Mouse (Mus musculus): ENCODE measurements around the gene Fryl. TPM values are rescaled to one million over a fixed set of nuclear protein-coding genes. Genes with fewer than 3 reads are reported as not detected.

Fryl gene
- polyA plus RNA-seq, 1 experiment from 2014 or later = 20.6 TPM

GRCm38 (mm10) chr5:73230171-73230570 is 26.2 kb downstream of the Fryl start:
- H3K4me2 ChIP-seq (ENCODE audit: low read length) = no peak overlapping the region
- 64% methylated on average over 4 of the region's 4 CpGs for WGBS
- no peaks in the 10 kb centered on the region for H3K27me3 ChIP-seq (ENCODE audit: insufficient read depth, low read length)
- no peak overlapping the region for H3K4me3 ChIP-seq (replicated peaks; ENCODE audit: low read depth, low read length)
- no peak for TF ChIP-seq CTCF (IDR thresholded peaks at IDR 0.05; ENCODE audit: low read depth)
- ATAC-seq (replicated peaks; ENCODE audit: low FRiP score, low read depth) (no peak), DNase-seq (ENCODE audit: low spot score) (no peak)
- no peaks in the 10 kb centered on the region for H3K36me3 ChIP-seq (ENCODE audit: insufficient read depth, low read length)
- H3K9ac ChIP-seq (ENCODE audit: low read depth, low read length) = no peak overlapping the region
- H3K4me1 ChIP-seq (replicated peaks; ENCODE audit: insufficient read depth, low read length) = peaks cover 13% of the 10 kb centered on the region
- H3K27ac ChIP-seq = peak overlapping the region; percentile 75
- H3K9me3 ChIP-seq (replicated peaks; ENCODE audit: low read length) = no peaks in the 10 kb centered on the region

- Histone ChIP-seq H3K9ac (ENCODE audit: low read depth, low read length) (no peak overlapping the region), H3K9me3 (replicated peaks; ENCODE audit: low read length) (no peaks in the 10 kb centered on the region), H3K4me3 (replicated peaks; ENCODE audit: low read depth, low read length) (no peak overlapping the region), H3K36me3 (ENCODE audit: insufficient read depth, low read length) (no peaks in the 10 kb centered on the region), H3K27ac (peak overlapping the region; percentile 75), H3K4me2 (ENCODE audit: low read length) (no peak overlapping the region), H3K4me1 (replicated peaks; ENCODE audit: insufficient read depth, low read length) (peaks cover 13% of the 10 kb centered on the region), H3K27me3 (ENCODE audit: insufficient read depth, low read length) (no peaks in the 10 kb centered on the region)
- ATAC-seq (replicated peaks; ENCODE audit: low FRiP score, low read depth) (no peak), DNase-seq (ENCODE audit: low spot score) (no peak)
- WGBS = 70% methylated on average over 6 of the region's 6 CpGs
- TF ChIP-seq CTCF (IDR thresholded peaks at IDR 0.05; ENCODE audit: low read depth) = no peak
Measured at GRCm38 (mm10) chr5:73229467-73229866, 27.0 kb downstream of the Fryl start.

GRCm38 (mm10) chr5:73228291-73229049 is 27.9 kb downstream of the Fryl start:
- DNase-seq (ENCODE audit: low spot score) = no peak
- 79% methylated on average over 12 of the region's 12 CpGs for WGBS
- ATAC-seq (replicated peaks; ENCODE audit: low FRiP score, low read depth) = no peak
- Histone ChIP-seq H3K4me1 (replicated peaks; ENCODE audit: insufficient read depth, low read length) (peaks cover 13% of the 10 kb centered on the region), H3K27me3 (ENCODE audit: insufficient read depth, low read length) (no peaks in the 10 kb centered on the region), H3K9me3 (replicated peaks; ENCODE audit: low read length) (no peaks in the 10 kb centered on the region), H3K4me2 (ENCODE audit: low read length) (no peak overlapping the region), H3K27ac (no peak overlapping the region), H3K4me3 (replicated peaks; ENCODE audit: low read depth, low read length) (no peak overlapping the region), H3K36me3 (ENCODE audit: insufficient read depth, low read length) (no peaks in the 10 kb centered on the region), H3K9ac (ENCODE audit: low read depth, low read length) (no peak overlapping the region)
- TF ChIP-seq CTCF (IDR thresholded peaks at IDR 0.05; ENCODE audit: low read depth) = no peak

GRCm38 (mm10) chr5:73227518-73228101 is 28.8 kb downstream of the Fryl start:
- Histone ChIP-seq H3K4me3 (replicated peaks; ENCODE audit: low read depth, low read length) (no peak overlapping the region), H3K27me3 (ENCODE audit: insufficient read depth, low read length) (no peaks in the 10 kb centered on the region), H3K9me3 (replicated peaks; ENCODE audit: low read length) (no peaks in the 10 kb centered on the region), H3K27ac (no peak overlapping the region), H3K36me3 (ENCODE audit: insufficient read depth, low read length) (no peaks in the 10 kb centered on the region), H3K4me2 (ENCODE audit: low read length) (no peak overlapping the region), H3K4me1 (replicated peaks; ENCODE audit: insufficient read depth, low read length) (peaks cover 9% of the 10 kb centered on the region; the same call in 1 of the 2 replicates), H3K9ac (ENCODE audit: low read depth, low read length) (no peak overlapping the region)
- no peak for TF ChIP-seq CTCF (IDR thresholded peaks at IDR 0.05; ENCODE audit: low read depth)
- ATAC-seq (replicated peaks; ENCODE audit: low FRiP score, low read depth) = no peak
- WGBS = 66% methylated on average over 11 of the region's 11 CpGs
- no peak for DNase-seq (ENCODE audit: low spot score)

- DNase-seq (ENCODE audit: low spot score) (no peak), ATAC-seq (replicated peaks; ENCODE audit: low FRiP score, low read depth) (no peak)
- WGBS = 71% methylated on average over 6 of the region's 6 CpGs
- Histone ChIP-seq H3K4me3 (replicated peaks; ENCODE audit: low read depth, low read length) (no peak overlapping the region), H3K27ac (no peak overlapping the region), H3K9ac (ENCODE audit: low read depth, low read length) (no peak overlapping the region), H3K36me3 (ENCODE audit: insufficient read depth, low read length) (0 out of 2 replicates have a peak, but pooled peaks cover 8% of the 10 kb centered on the region), H3K9me3 (replicated peaks; ENCODE audit: low read length) (no peaks in the 10 kb centered on the region), H3K27me3 (ENCODE audit: insufficient read depth, low read length) (no peaks in the 10 kb centered on the region), H3K4me1 (replicated peaks; ENCODE audit: insufficient read depth, low read length) (no peaks in the 10 kb centered on the region), H3K4me2 (ENCODE audit: low read length) (no peak overlapping the region)
- TF ChIP-seq CTCF (IDR thresholded peaks at IDR 0.05; ENCODE audit: low read depth) = no peak
Measured at GRCm38 (mm10) chr5:73223065-73223464, 33.4 kb downstream of the Fryl start.

DNA sequence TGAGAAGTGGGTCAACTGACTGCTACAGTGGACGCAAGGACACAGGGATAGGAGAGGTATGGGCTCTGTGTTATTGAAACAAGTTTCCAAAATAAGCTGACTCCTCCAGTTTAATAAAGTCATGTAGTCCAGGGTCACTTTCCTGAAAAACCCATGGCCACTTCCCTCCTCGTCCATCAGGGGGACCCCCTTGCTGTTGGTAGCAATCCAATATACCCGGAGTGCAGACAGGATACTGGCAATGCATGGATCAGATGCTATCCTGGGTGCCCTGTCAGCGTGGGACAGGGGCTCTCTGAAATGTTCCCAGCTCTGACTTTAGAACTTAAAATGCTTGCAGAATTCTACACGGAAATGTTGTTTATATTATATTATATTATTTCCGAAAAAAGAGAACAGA is 34.0 kb downstream of the Fryl start:
- H3K9me3 ChIP-seq (replicated peaks; ENCODE audit: low read length) = no peaks in the 10 kb centered on the region
- H3K4me2 ChIP-seq (ENCODE audit: low read length) = no peak overlapping the region
- no peak overlapping the region for H3K27ac ChIP-seq
- H3K27me3 ChIP-seq (ENCODE audit: insufficient read depth, low read length) = no peaks in the 10 kb centered on the region
- H3K4me3 ChIP-seq (replicated peaks; ENCODE audit: low read depth, low read length) = no peak overlapping the region
- H3K9ac ChIP-seq (ENCODE audit: low read depth, low read length) = no peak overlapping the region
- peak; percentile 78 for TF ChIP-seq CTCF (IDR thresholded peaks at IDR 0.05; ENCODE audit: low read depth)
- DNase-seq (ENCODE audit: low spot score) (peak; percentile 72), ATAC-seq (replicated peaks; ENCODE audit: low FRiP score, low read depth) (no peak)
- H3K4me1 ChIP-seq (replicated peaks; ENCODE audit: insufficient read depth, low read length) = no peaks in the 10 kb centered on the region
- WGBS = 38% methylated on average over 6 of the region's 6 CpGs
- H3K36me3 ChIP-seq (ENCODE audit: insufficient read depth, low read length) = 0 out of 2 replicates have a peak, but pooled peaks cover 8% of the 10 kb centered on the region
